Mouse (Mus musculus): ENCODE results near the gene Zbtb20.

DNA sequence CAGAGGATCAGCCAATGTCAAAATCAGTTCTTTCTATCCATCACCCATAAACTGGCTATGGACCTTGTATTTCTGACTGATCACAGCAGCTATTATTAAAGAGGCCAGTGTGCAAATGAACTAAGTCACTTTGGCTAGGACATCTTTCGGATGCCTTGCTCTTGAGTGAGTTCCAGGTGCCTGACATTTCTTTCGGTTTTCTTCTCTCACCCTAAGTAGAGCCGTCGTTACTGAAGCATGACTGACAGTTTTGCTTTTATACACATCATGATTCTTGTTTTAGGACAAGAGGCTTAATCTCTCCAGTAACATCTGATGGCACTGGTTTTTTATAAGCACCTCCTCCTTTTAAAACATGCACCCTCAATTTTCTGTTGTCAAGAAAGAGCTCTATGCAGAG, 625.6 kb downstream of the Zbtb20 start:
- no peak for TF ChIP-seq CTCF (IDR thresholded peaks at IDR 0.05; ENCODE audit: extremely low read depth, insufficient read length, insufficient replicate concordance, low read depth, low read length)
- TF ChIP-seq POLR2A (IDR thresholded peaks at IDR 0.05; ENCODE audit: low read depth, low read length): no peak

Data from small intestine, adult 2 months (tissue).